Mouse (Mus musculus) hindbrain, postnatal 0 days (tissue): ENCODE data around the gene Dct. TPM values are rescaled to one million over a fixed set of nuclear protein-coding genes. Genes with fewer than 3 reads are reported as not detected.

Source experiments
- ATAC-seq: fragments of 200-750 bp; cut with Nextera tagmentation; 2 replicates; pipeline ENCODE4 v1.8.0; 2017; ENCODE audit warnings: mild to moderate bottlenecking, moderate TSS enrichment, moderate library complexity
- DNase-seq: peaks from one replicate; pipeline ENCODE4 v3.0.0-alpha.2; 2015; ENCODE audit warnings: low spot score
- H3K27ac ChIP-seq: fragments of 300-500 bp; sonication (generic); 2 replicates; pipeline ENCODE4 v1.5.1; 2014; ENCODE audit warnings: mild to moderate bottlenecking
- H3K27me3 ChIP-seq: fragments of 300-500 bp; sonication (generic); 2 replicates; pipeline ENCODE4 v1.6.1; 2014; ENCODE audit warnings: low read length, mixed read lengths; ENCODE audit not compliant: insufficient read depth
- H3K36me3 ChIP-seq: fragments of 300-500 bp; sonication (generic); 2 replicates; pipeline ENCODE4 v1.6.1; 2014; ENCODE audit warnings: low read length, mixed read lengths; ENCODE audit not compliant: insufficient read depth
- H3K4me1 ChIP-seq: fragments of 300-500 bp; sonication (generic); 2 replicates; pipeline ENCODE4 v1.6.1; 2014; ENCODE audit warnings: antibody characterized with exemption, low read length, mixed read lengths; ENCODE audit not compliant: insufficient read depth
- H3K4me2 ChIP-seq: fragments of 300-500 bp; sonication (generic); 2 replicates; pipeline ENCODE4 v1.6.1; 2014; ENCODE audit warnings: low read depth, mild to moderate bottlenecking, low read length, moderate library complexity, mixed read lengths
- H3K4me3 ChIP-seq: fragments of 300-500 bp; sonication (generic); 2 replicates; pipeline ENCODE4 v1.5.1; 2014; ENCODE audit warnings: low read length
- H3K9ac ChIP-seq: fragments of 300-500 bp; sonication (generic); replicated peaks from 2 replicates; pipeline ENCODE4 v1.6.1; 2014; ENCODE audit warnings: mild to moderate bottlenecking, low read length, moderate library complexity, mixed read lengths
- H3K9me3 ChIP-seq: fragments of 300-500 bp; sonication (generic); 2 replicates; pipeline ENCODE4 v1.6.1; 2016; ENCODE audit warnings: low read length, mixed read lengths
- CTCF ChIP-seq: IDR thresholded peaks from 2 replicates; pipeline ENCODE4 v1.5.1; 2016; ENCODE audit warnings: antibody characterized with exemption, control low read depth, low read depth
- WGBS: fragments of 180-500 bp; shearing (Covaris S2); extraction: QIAGEN DNeasy Blood & Tissue Kit; methylation state at CpG from one replicate; pipeline ENCODE4 v1.1.7; 2014; 5-methylcytosine and 5-hydroxymethylcytosine counted together
- polyA plus RNA-seq: library from polyadenylated mRNA; unstranded; fragments of >200 nt; fragmentation: Nextera tagmentation; extraction: Ambion mirVana; gene quantifications from 2 replicates; pipeline ENCODE4 v1.2.1, GENCODE M21; 2015
- total RNA-seq: library from RNA; depleted of rRNA; stranded (reverse); fragments of >200 nt; gene quantifications from 2 replicates; pipeline ENCODE4 v1.2.3, GENCODE M21; 2014

The Dct gene
- total and polyA plus RNA-seq, 2 experiments from 2014 or later: 0.10 to 0.70 TPM

DNA sequence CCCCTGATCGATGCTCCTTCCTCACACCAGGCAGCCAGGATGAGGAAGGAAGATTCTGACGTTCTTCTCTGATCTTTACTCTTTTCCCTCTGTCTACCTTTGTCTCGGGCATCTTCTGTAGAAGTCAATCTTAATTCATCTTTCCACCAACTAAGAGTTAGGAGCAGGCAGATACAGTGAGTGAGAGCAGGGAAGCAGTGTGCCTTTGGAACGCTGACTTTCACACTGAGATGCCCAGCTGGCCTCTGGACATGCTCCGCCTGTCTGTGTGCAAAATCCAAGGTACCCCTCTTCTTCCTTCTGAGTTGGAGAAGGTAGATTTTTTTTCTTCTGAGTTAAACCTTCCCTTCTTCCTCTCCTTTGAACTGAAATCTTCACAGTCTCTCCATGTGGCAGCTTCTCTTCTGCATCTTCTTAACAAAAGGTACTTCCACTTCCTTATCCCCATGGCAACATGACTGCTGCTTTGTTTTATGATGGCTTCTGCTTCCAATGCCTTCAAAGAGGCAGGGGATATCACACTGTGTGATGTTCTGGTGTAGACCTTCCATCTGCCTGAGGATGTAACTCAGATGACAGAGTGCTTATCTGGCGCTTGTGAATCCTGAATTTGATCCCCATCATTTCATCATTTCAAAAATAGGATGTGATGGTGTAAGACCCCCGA lies 9.9 kb upstream of the Dct start:
- Histone ChIP-seq H3K4me2 (no peak overlapping the region), H3K9ac (no peak overlapping the region), H3K27ac (no peak overlapping the region), H3K4me3 (no peak overlapping the region), H3K9me3 (no peaks in the 10 kb centered on the region), H3K36me3 (no peaks in the 10 kb centered on the region), H3K4me1 (no peaks in the 10 kb centered on the region), H3K27me3 (no peaks in the 10 kb centered on the region)
- DNase-seq: no peak
- TF ChIP-seq CTCF: no peak
- WGBS: 71% methylated on average over 7 of the region's 7 CpGs
- ATAC-seq: peak; percentile 29; the same call in 1 of the 2 replicates

DNA sequence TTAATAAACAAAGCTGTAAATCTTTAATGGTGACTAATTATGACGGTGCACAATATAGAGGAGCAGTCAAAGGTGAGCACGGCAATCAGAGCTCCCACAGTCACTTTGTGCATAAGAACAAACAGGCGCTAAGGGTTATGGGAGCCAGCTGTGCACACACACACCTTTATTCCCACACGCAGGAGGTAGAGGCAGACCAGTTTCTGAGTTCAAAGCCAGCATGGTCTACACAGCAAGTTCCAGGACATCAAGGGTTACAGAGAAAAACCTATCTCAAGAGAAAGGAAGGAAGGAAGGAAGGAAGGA lies 6.5 kb upstream of the Dct start:
- Histone ChIP-seq H3K4me2 (no peak overlapping the region), H3K36me3 (no peaks in the 10 kb centered on the region), H3K27ac (no peak overlapping the region), H3K4me3 (no peak overlapping the region), H3K4me1 (no peaks in the 10 kb centered on the region), H3K27me3 (no peaks in the 10 kb centered on the region), H3K9ac (no peak overlapping the region), H3K9me3 (no peaks in the 10 kb centered on the region)
- 86% methylated on average over 4 of the region's 4 CpGs for WGBS
- ATAC-seq (no peak), DNase-seq (no peak)
- no peak for TF ChIP-seq CTCF

DNA sequence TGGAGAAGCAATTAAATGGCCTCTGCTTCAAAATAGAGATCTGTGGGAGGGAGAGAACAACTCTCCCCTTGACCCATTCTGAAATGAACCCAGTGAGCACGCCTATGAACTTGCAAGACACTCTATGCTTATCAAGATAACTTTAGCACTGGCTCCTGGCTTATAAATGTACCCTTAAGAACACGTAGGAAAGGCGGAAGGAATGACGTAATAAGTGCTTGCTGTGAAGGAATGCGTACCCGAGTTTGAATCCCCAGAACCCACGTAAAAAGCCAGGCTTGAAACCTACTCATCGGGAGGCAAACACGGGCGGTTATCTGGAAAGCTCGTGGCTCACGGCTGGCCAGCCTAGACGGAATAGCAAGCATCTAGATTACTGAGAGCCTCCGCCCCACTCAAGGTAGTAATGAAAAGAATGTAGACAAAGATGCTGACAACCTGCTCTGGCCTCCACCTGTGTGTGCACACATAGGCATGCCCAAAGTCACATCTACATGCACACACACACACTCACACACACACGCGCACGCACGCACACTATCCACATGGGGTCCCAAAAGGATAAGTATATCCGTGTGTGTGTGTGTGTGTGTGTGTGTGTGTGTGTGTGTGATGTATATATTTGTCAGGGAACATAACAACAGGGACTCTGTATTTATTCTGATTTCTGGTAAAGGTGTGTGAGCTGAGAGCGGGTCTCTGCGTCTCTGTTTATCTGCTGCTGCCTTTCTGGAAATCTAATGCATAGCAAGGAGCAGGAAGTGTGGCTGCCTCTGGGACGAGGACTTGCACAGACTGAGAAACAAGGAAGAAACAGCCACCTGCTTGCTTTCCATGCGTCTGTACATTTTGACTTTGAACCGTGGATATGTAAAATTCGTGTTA lies 5.9 kb upstream of the Dct start:
- no peak for DNase-seq

DNA sequence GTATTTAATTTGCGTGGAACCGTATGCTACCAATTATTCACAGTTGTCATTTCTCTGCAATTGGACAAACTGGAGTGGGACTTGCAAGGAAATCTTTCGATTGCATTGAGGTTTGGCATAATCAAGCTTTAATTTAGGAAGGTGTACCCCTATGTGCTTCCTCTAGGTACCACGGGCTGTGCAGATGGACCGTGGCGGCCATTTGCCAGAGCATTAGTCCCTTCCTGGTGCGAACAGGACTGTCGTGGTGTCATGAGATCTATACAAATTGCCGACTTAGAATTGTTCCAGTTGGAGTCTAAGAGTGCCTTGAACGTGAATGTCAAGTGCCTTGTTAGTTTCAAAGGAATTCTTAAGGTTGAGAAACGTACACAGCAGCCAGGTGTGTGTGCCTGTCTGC lies 726 bp upstream of the Dct start:
- TF ChIP-seq CTCF: no peak
- no peaks in the 10 kb centered on the region for H3K4me1 ChIP-seq
- 53% methylated on average over 11 of the region's 11 CpGs for WGBS
- H3K27me3 ChIP-seq: no peaks in the 10 kb centered on the region
- no peaks in the 10 kb centered on the region for H3K36me3 ChIP-seq
- no peak overlapping the region for H3K4me3 ChIP-seq
- no peak overlapping the region for H3K9ac ChIP-seq
- no peak overlapping the region for H3K4me2 ChIP-seq
- no peak for ATAC-seq
- no peak for DNase-seq
- no peaks in the 10 kb centered on the region for H3K9me3 ChIP-seq
- H3K27ac ChIP-seq: no peak overlapping the region

More for the DNA sequence above, 5.9 kb upstream of the Dct start:
- no peak overlapping the region for H3K9ac ChIP-seq
- no peak overlapping the region for H3K4me2 ChIP-seq
- H3K4me3 ChIP-seq: no peak overlapping the region
- H3K4me1 ChIP-seq: no peaks in the 10 kb centered on the region
- no peak for ATAC-seq
- no peak overlapping the region for H3K27ac ChIP-seq
- WGBS: 88% methylated on average over 25 of the region's 25 CpGs
- H3K9me3 ChIP-seq: no peaks in the 10 kb centered on the region
- no peak for TF ChIP-seq CTCF
- H3K27me3 ChIP-seq: no peaks in the 10 kb centered on the region
- H3K36me3 ChIP-seq: no peaks in the 10 kb centered on the region

DNA sequence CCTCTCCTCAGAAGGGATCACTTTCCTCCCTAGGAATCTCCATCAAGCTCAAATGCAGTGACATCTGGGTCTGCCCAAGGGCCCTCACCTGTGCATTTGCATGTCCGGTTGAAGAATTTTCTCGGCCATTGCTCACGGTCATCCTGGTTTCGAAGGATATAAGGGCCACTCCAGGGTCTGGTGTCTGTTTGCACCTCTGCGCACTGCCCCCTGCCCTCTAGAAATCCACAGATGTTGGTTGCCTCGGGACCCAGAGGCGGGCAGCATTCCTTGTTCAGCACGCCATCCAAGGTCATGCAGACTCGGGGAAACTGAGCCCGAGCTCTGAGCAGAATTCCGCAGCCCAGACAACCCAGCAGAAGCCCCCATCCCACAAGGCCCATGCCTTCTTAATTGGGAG lies 648 bp downstream of the Dct start:
- DNase-seq (no peak), ATAC-seq (no peak)
- Histone ChIP-seq H3K4me1 (no peaks in the 10 kb centered on the region), H3K36me3 (no peaks in the 10 kb centered on the region), H3K27ac (no peak overlapping the region), H3K9ac (no peak overlapping the region), H3K4me2 (no peak overlapping the region), H3K27me3 (0 out of 2 replicates have a peak, but pooled peaks cover 4% of the 10 kb centered on the region), H3K9me3 (no peaks in the 10 kb centered on the region), H3K4me3 (no peak overlapping the region)
- 81% methylated on average over 11 of the region's 11 CpGs for WGBS
- TF ChIP-seq CTCF: no peak

DNA sequence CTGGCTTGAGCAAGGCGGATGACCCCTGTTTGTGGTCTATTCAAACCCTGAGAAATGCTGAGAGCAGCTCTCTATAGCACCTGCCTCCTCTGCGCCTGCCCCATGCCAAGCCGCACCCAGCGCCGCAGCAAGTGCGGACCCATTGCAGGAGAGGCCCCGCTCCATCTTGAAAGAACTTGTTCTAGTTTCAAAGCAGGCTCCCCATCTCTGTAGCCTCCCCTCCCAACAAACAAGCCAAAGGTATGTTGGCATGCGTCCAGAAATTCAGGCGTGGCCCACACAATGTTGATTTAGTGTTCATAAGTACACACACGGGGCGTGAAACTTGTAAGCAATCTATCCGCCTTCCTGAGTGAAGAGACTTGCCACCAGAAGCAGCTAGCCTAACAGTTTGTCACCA lies 1.1 kb downstream of the Dct start:
- WGBS: 81% methylated on average over 12 of the region's 12 CpGs
- no peak for TF ChIP-seq CTCF
- H3K36me3 ChIP-seq: no peaks in the 10 kb centered on the region
- ATAC-seq: no peak
- 0 out of 2 replicates have a peak, but pooled peaks cover 4% of the 10 kb centered on the region for H3K27me3 ChIP-seq
- H3K4me2 ChIP-seq: no peak overlapping the region
- no peaks in the 10 kb centered on the region for H3K4me1 ChIP-seq
- H3K4me3 ChIP-seq: no peak overlapping the region
- no peaks in the 10 kb centered on the region for H3K9me3 ChIP-seq
- H3K27ac ChIP-seq: no peak overlapping the region
- H3K9ac ChIP-seq: no peak overlapping the region
- no peak for DNase-seq

DNA sequence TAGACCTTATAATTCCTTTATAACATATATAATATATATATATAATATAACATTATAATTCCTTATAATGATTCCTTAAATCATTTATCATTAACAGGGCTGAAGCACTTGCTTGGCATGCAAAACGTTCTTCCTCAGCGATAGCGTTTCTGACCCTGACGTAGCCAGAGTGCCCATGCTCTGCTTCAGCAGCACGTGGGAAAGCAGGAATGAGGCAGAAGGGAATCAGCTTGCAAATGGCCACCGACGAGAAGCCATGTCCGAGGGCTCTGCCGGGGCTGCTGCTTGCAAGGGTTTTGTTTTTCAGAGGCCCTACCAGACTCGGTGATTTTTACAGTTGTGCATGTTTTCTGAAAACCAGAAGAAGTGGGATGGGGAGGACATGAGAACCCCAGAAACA lies 1.6 kb downstream of the Dct start:
- Histone ChIP-seq H3K4me1 (no peaks in the 10 kb centered on the region), H3K4me2 (no peak overlapping the region), H3K4me3 (no peak overlapping the region), H3K9ac (no peak overlapping the region), H3K36me3 (no peaks in the 10 kb centered on the region), H3K9me3 (no peaks in the 10 kb centered on the region), H3K27me3 (0 out of 2 replicates have a peak, but pooled peaks cover 4% of the 10 kb centered on the region), H3K27ac (no peak overlapping the region)
- no peak for ATAC-seq
- no peak for DNase-seq
- TF ChIP-seq CTCF: no peak
- WGBS: 69% methylated on average over 10 of the region's 10 CpGs
